Mouse (Mus musculus) MEL (cell line): ENCODE data around the gene Fto.

ENCODE experiments used
- CTCF ChIP-seq, 3 experiments: IDR thresholded peaks in 2 of 3; conservative IDR thresholded peaks in 1 of 3; 2 replicates each; pipeline ENCODE4 v1.5.1; 2011 to 2012; ENCODE audit warnings: low read length in 3 of 3, low read depth in 2 of 3, mild to moderate bottlenecking in 2 of 3, improper control_type of control experiment in 1 of 3, inconsistent platforms in 1 of 3, mixed read lengths in 1 of 3, moderate library complexity in 1 of 3; ENCODE audit not compliant: control insufficient read depth in 1 of 3, insufficient read depth in 1 of 3, poor library complexity in 1 of 3, severe bottlenecking in 1 of 3
- ELF1 ChIP-seq: IDR thresholded peaks from 2 replicates; pipeline ENCODE4 v1.6.1; 2014; ENCODE audit warnings: low read depth, mild to moderate bottlenecking, inconsistent platforms, low read length, improper control_type of control experiment, moderate library complexity
- EP300 ChIP-seq, 2 experiments: IDR thresholded peaks; 2 replicates each; pipeline ENCODE4 v1.6.1; 2011; ENCODE audit warnings: improper control_type of control experiment in 2 of 2, low read length in 2 of 2, low read depth in 1 of 2, mild to moderate bottlenecking in 1 of 2
- HCFC1 ChIP-seq: IDR thresholded peaks from 2 replicates; pipeline ENCODE4 v1.6.1; 2012; ENCODE audit warnings: low read depth, mild to moderate bottlenecking, inconsistent platforms, low read length, improper control_type of control experiment, moderate library complexity
- MYC ChIP-seq: IDR thresholded peaks from 2 replicates; pipeline ENCODE4 v1.6.1; 2011; ENCODE audit warnings: low read depth, mild to moderate bottlenecking, low read length, improper control_type of control experiment, moderate library complexity
- POLR2AphosphoS5 ChIP-seq: IDR thresholded peaks from 2 replicates; pipeline ENCODE4 v1.6.1; 2012; ENCODE audit warnings: low read depth, borderline replicate concordance, mild to moderate bottlenecking, inconsistent platforms, low read length, moderate library complexity, mixed read lengths
- SIN3A ChIP-seq: IDR thresholded peaks from 2 replicates; pipeline ENCODE4 v1.6.1; 2012; ENCODE audit warnings: low read length, improper control_type of control experiment, inconsistent platforms
- ZC3H11A ChIP-seq: IDR thresholded peaks from 2 replicates; pipeline ENCODE4 v1.6.1; 2012; ENCODE audit warnings: low read depth, mild to moderate bottlenecking, inconsistent platforms, low read length, improper control_type of control experiment
- ZKSCAN1 ChIP-seq: IDR thresholded peaks from 2 replicates; pipeline ENCODE4 v1.6.1; 2012; ENCODE audit warnings: low read depth, mild to moderate bottlenecking, inconsistent platforms, low read length, improper control_type of control experiment, moderate library complexity

DNA sequence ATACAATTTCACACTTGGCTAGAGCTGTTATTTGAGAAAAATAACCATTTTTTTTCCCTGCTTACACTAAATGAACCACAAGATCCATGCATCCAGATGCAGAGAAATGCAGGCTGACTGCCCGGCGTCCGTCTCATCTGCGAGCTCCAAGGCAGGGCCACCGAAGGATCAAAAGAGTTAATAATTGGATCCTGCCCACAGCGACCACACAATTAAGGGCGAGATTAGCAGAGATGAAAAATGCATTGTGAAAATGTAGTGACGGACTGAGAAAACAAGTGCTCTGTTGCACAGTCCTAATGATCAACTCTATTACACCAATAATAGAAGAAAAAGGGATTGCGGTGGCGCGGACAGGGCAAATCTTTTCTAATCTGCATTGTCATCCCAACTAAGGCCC lies 334.6 kb downstream of the Fto start:
- TF ChIP-seq ELF1 (no peak), MYC (no peak), POLR2AphosphoS5 (no peak), EP300 (IDR thresholded peaks at IDR 0.05; ENCODE audit: low read depth in 1 of 2, low read length in 2 of 2) (no peak), HCFC1 (no peak), SIN3A (no peak), CTCF (IDR thresholded peaks at IDR 0.05 in 2 of 3, conservative IDR thresholded peaks at IDR 0.05 in 1 of 3; ENCODE audit: control insufficient read depth in 1 of 3, insufficient read depth in 1 of 3, low read depth in 2 of 3, low read length in 3 of 3, poor library complexity in 1 of 3, severe bottlenecking in 1 of 3) (no peak), ZC3H11A (no peak), ZKSCAN1 (no peak)
